Mouse (Mus musculus) megakaryocyte progenitor cell, adult 5-6 weeks (primary cell): ENCODE results near the gene Dpm3. TPM values are rescaled to one million over a fixed set of nuclear protein-coding genes. Genes with fewer than 3 reads are reported as not detected.

Source experiments
- total RNA-seq, 2 experiments: library from RNA; stranded (forward) in 1 of 2; stranded (reverse) in 1 of 2; fragments of 157-497, 149-512 nt in 1 of 2; fragments of 200-1000 nt in 1 of 2; gene quantifications; 2 replicates each; pipeline versions ENCODE4 v1.2.3 to v1.2.4; 2015 to 2017

Gene Dpm3
- total RNA-seq, 2 experiments from 2014 or later: 101 to 135 TPM

Other genes with a start within 250 kb of the Dpm3 start
- 21.6 and 23.4 TPM in 2 replicates for gene Rusc1, start 166.0 kb upstream of the Dpm3 start, total RNA-seq (2015)
- gene Rusc1, start 166.0 kb upstream of the Dpm3 start, total RNA-seq (2017): 16.4 and 18.2 TPM in 2 replicates
- not detected in 2 replicates for gene Gm43738, start 158.3 kb upstream of the Dpm3 start, total RNA-seq (2015)
- not detected in 2 replicates for gene Gm43738, start 158.3 kb upstream of the Dpm3 start, total RNA-seq (2017)
- 99.4 and 118 TPM in 2 replicates for gene Fdps, start 157.4 kb upstream of the Dpm3 start, total RNA-seq (2015)
- gene Fdps, start 157.4 kb upstream of the Dpm3 start, total RNA-seq (2017): 238 and 251 TPM in 2 replicates
- gene Pklr, start 123.2 kb upstream of the Dpm3 start, total RNA-seq (2015): 8.0 and 12.1 TPM in 2 replicates
- 9.6 and 16.7 TPM in 2 replicates for gene Pklr, start 123.2 kb upstream of the Dpm3 start, total RNA-seq (2017)
- gene Hcn3, start 99.2 kb upstream of the Dpm3 start, total RNA-seq (2015): 0.24 and 0.42 TPM in 2 replicates
- gene Hcn3, start 99.2 kb upstream of the Dpm3 start, total RNA-seq (2017): 0.27 and 0.67 TPM in 2 replicates
- 51.1 and 53.8 TPM in 2 replicates for gene Clk2, start 94.6 kb upstream of the Dpm3 start, total RNA-seq (2015)
- gene Clk2, start 94.6 kb upstream of the Dpm3 start, total RNA-seq (2017): 69.3 and 75.9 TPM in 2 replicates
- gene Scamp3, start 81.9 kb upstream of the Dpm3 start, total RNA-seq (2015): 92.5 and 93.9 TPM in 2 replicates
- 33.4 and 37.2 TPM in 2 replicates for gene Scamp3, start 81.9 kb upstream of the Dpm3 start, total RNA-seq (2017)
- 14.3 and 18.0 TPM in 2 replicates for gene Fam189b, start 76.2 kb upstream of the Dpm3 start, total RNA-seq (2015)
- 2.3 and 5.2 TPM in 2 replicates for gene Fam189b, start 76.2 kb upstream of the Dpm3 start, total RNA-seq (2017)
- gene Gba, start 56.4 kb upstream of the Dpm3 start, total RNA-seq (2015): 52.8 and 60.0 TPM in 2 replicates
- 51.4 and 55.8 TPM in 2 replicates for gene Gba, start 56.4 kb upstream of the Dpm3 start, total RNA-seq (2017)
- not detected in 2 replicates for gene Thbs3, start 44.2 kb upstream of the Dpm3 start, total RNA-seq (2015)
- gene Thbs3, start 44.2 kb upstream of the Dpm3 start, total RNA-seq (2017): 0.42 TPM in 1 of 2 replicates, not detected in the other
- 70.4 and 95.6 TPM in 2 replicates for gene Mtx1, start 32.3 kb upstream of the Dpm3 start, total RNA-seq (2015)
- gene Mtx1, start 32.3 kb upstream of the Dpm3 start, total RNA-seq (2017): 66.1 and 95.2 TPM in 2 replicates
- gene Muc1, start 30.3 kb upstream of the Dpm3 start, total RNA-seq (2015): 0.44 TPM in 1 of 2 replicates, not detected in the other
- not detected in 2 replicates for gene Muc1, start 30.3 kb upstream of the Dpm3 start, total RNA-seq (2017)
- gene Krtcap2, start 13.4 kb upstream of the Dpm3 start, total RNA-seq (2015): 284 and 290 TPM in 2 replicates
- 294 and 304 TPM in 2 replicates for gene Krtcap2, start 13.4 kb upstream of the Dpm3 start, total RNA-seq (2017)
- 1.2 and 1.5 TPM in 2 replicates for gene Trim46, start 13.0 kb upstream of the Dpm3 start, total RNA-seq (2015)
- 0.12 and 0.91 TPM in 2 replicates for gene Trim46, start 13.0 kb upstream of the Dpm3 start, total RNA-seq (2017)
- 70.1 and 72.0 TPM in 2 replicates for gene Slc50a1, start 11.2 kb downstream of the Dpm3 start, total RNA-seq (2015)
- gene Slc50a1, start 11.2 kb downstream of the Dpm3 start, total RNA-seq (2017): 49.4 and 65.0 TPM in 2 replicates
- gene Efna1, start 21.8 kb downstream of the Dpm3 start, total RNA-seq (2015): 0.62 TPM in 1 of 2 replicates, not detected in the other
- gene Efna1, start 21.8 kb downstream of the Dpm3 start, total RNA-seq (2017): 0.17 TPM in 1 of 2 replicates, not detected in the other
- not detected in 2 replicates for gene Efna3, start 63.6 kb downstream of the Dpm3 start, total RNA-seq (2015)
- not detected in 2 replicates for gene Efna3, start 63.6 kb downstream of the Dpm3 start, total RNA-seq (2017)
- gene Efna4, start 78.7 kb downstream of the Dpm3 start, total RNA-seq (2015): 0.17 and 0.64 TPM in 2 replicates
- gene Efna4, start 78.7 kb downstream of the Dpm3 start, total RNA-seq (2017): 0.27 TPM in 1 of 2 replicates, not detected in the other
- 35.8 and 53.0 TPM in 2 replicates for gene Adam15, start 90.6 kb downstream of the Dpm3 start, total RNA-seq (2015)
- 38.7 and 49.8 TPM in 2 replicates for gene Adam15, start 90.6 kb downstream of the Dpm3 start, total RNA-seq (2017)
- not detected in 2 replicates for gene Dcst2, start 102.6 kb downstream of the Dpm3 start, total RNA-seq (2015)
- gene Dcst2, start 102.6 kb downstream of the Dpm3 start, total RNA-seq (2017): not detected in 2 replicates
- gene Dcst1, start 105.9 kb downstream of the Dpm3 start, total RNA-seq (2015): not detected in 2 replicates
- not detected in 2 replicates for gene Dcst1, start 105.9 kb downstream of the Dpm3 start, total RNA-seq (2017)
- 3.8 and 5.7 TPM in 2 replicates for gene Zbtb7b, start 135.4 kb downstream of the Dpm3 start, total RNA-seq (2015)
- 9.1 and 17.4 TPM in 2 replicates for gene Zbtb7b, start 135.4 kb downstream of the Dpm3 start, total RNA-seq (2017)
- gene Lenep, start 143.4 kb downstream of the Dpm3 start, total RNA-seq (2015): 1.5 and 2.7 TPM in 2 replicates
- 0.21 and 2.6 TPM in 2 replicates for gene Lenep, start 143.4 kb downstream of the Dpm3 start, total RNA-seq (2017)
- gene Flad1, start 152.5 kb downstream of the Dpm3 start, total RNA-seq (2015): 9.4 and 11.3 TPM in 2 replicates
- gene Flad1, start 152.5 kb downstream of the Dpm3 start, total RNA-seq (2017): 12.5 and 18.7 TPM in 2 replicates
- gene Cks1b, start 159.0 kb downstream of the Dpm3 start, total RNA-seq (2015): 268 TPM in 2 replicates
- gene Cks1b, start 159.0 kb downstream of the Dpm3 start, total RNA-seq (2017): 171 and 192 TPM in 2 replicates
- 41.4 and 42.8 TPM in 2 replicates for gene Shc1, start 159.1 kb downstream of the Dpm3 start, total RNA-seq (2015)
- gene Shc1, start 159.1 kb downstream of the Dpm3 start, total RNA-seq (2017): 49.6 and 52.8 TPM in 2 replicates
- 18.9 and 25.2 TPM in 2 replicates for gene Pygo2, start 170.9 kb downstream of the Dpm3 start, total RNA-seq (2015)
- gene Pygo2, start 170.9 kb downstream of the Dpm3 start, total RNA-seq (2017): 11.8 and 12.8 TPM in 2 replicates
- 5.2 and 6.1 TPM in 2 replicates for gene Pbxip1, start 177.3 kb downstream of the Dpm3 start, total RNA-seq (2015)
- 13.4 and 15.0 TPM in 2 replicates for gene Pbxip1, start 177.3 kb downstream of the Dpm3 start, total RNA-seq (2017)
- gene Pmvk, start 195.2 kb downstream of the Dpm3 start, total RNA-seq (2015): 14.7 and 14.8 TPM in 2 replicates
- 18.8 and 25.3 TPM in 2 replicates for gene Pmvk, start 195.2 kb downstream of the Dpm3 start, total RNA-seq (2017)